Mouse (Mus musculus): ENCODE results near the gene Gtf2h3.
A peak's percentile ranks its signal among the peaks of the same experiment; 100 is the strongest.
"Not testable (repeated sequence)": the region's sequence is repeated elsewhere in the genome, so short reads cannot be mapped to it uniquely, and the experiment has no call there.

Gene Gtf2h3

GRCm38 (mm10) chr5:124578633-124579317, at the start of gene Gtf2h3, which contains the start of gene Eif2b1:
Gene Gtf2h3, plus strand, starts transcription at chr5:124579140.
Gene Eif2b1, minus strand, starts transcription at chr5:124579131.
- peak; percentile 98 for DNase-seq (ENCODE audit: low read depth, low spot score)

GRCm38 (mm10) chr5:124529191-124529651, 49.7 kb upstream of the Gtf2h3 start:
- no peak for DNase-seq (ENCODE audit: low read depth, low spot score)

GRCm38 (mm10) chr5:124529697-124530096, 49.2 kb upstream of the Gtf2h3 start:
- no peak for DNase-seq (ENCODE audit: low read depth, low spot score)

GRCm38 (mm10) chr5:124530655-124531582, 48.0 kb upstream of the Gtf2h3 start, which contains the start of gene Rilpl1:
Gene Rilpl1, minus strand, starts transcription at chr5:124531391.
- DNase-seq (ENCODE audit: low read depth, low spot score): peak; percentile 79

- no peak for DNase-seq (ENCODE audit: low read depth, low spot score)
Observed at GRCm38 (mm10) chr5:124531583-124531930, 47.4 kb upstream of the Gtf2h3 start.

GRCm38 (mm10) chr5:124532451-124532850, 46.5 kb upstream of the Gtf2h3 start:
- DNase-seq (ENCODE audit: low read depth, low spot score): peak; percentile 21

GRCm38 (mm10) chr5:124535016-124535415, 43.9 kb upstream of the Gtf2h3 start:
- DNase-seq (ENCODE audit: low read depth, low spot score): no peak

GRCm38 (mm10) chr5:124536776-124537175, 42.2 kb upstream of the Gtf2h3 start:
- peak; percentile 27 for DNase-seq (ENCODE audit: low read depth, low spot score)

- DNase-seq (ENCODE audit: low read depth, low spot score): peak; percentile 88
Observed at GRCm38 (mm10) chr5:124538813-124539792, 39.8 kb upstream of the Gtf2h3 start.

GRCm38 (mm10) chr5:124539905-124540304, 39.0 kb upstream of the Gtf2h3 start:
- no peak for DNase-seq (ENCODE audit: low read depth, low spot score)

GRCm38 (mm10) chr5:124540383-124540786, 38.6 kb upstream of the Gtf2h3 start, which contains the start of gene Tmed2:
Gene Tmed2, plus strand, starts transcription at chr5:124540695.
- DNase-seq (ENCODE audit: low read depth, low spot score): peak; percentile 97

- peak; percentile 72 for DNase-seq (ENCODE audit: low read depth, low spot score)
Observed at GRCm38 (mm10) chr5:124540905-124541601, 37.9 kb upstream of the Gtf2h3 start.

- no peak for DNase-seq (ENCODE audit: low read depth, low spot score)
Observed at GRCm38 (mm10) chr5:124541602-124541973, 37.4 kb upstream of the Gtf2h3 start.

GRCm38 (mm10) chr5:124550737-124551136, 28.2 kb upstream of the Gtf2h3 start:
- DNase-seq (ENCODE audit: low read depth, low spot score): not testable (repeated sequence)

- DNase-seq (ENCODE audit: low read depth, low spot score): peak; percentile 46
Observed at GRCm38 (mm10) chr5:124551349-124552093, 27.4 kb upstream of the Gtf2h3 start.

GRCm38 (mm10) chr5:124552094-124552472, 26.9 kb upstream of the Gtf2h3 start:
- no peak for DNase-seq (ENCODE audit: low read depth, low spot score)

GRCm38 (mm10) chr5:124552558-124553307, 26.2 kb upstream of the Gtf2h3 start, which contains the start of gene Ddx55:
Gene Ddx55, plus strand, starts transcription at chr5:124552864.
- DNase-seq (ENCODE audit: low read depth, low spot score): peak; percentile 96

GRCm38 (mm10) chr5:124553607-124554006, 25.3 kb upstream of the Gtf2h3 start:
- DNase-seq (ENCODE audit: low read depth, low spot score): no peak

- DNase-seq (ENCODE audit: low read depth, low spot score): peak; percentile 45
Observed at GRCm38 (mm10) chr5:124555145-124555544, 23.8 kb upstream of the Gtf2h3 start.

Data from CD4-positive, CD25-positive, alpha-beta regulatory T cell, adult 2 months (primary cell).